Mouse (Mus musculus): ENCODE data around the gene Shroom3.

Gene Shroom3

GRCm38 (mm10) chr5:92683351-92683807 lies at the start of gene Shroom3:
TSS of gene Shroom3 (plus strand) at chr5:92683435.
- DNase-seq (ENCODE audit: low spot score in 2 of 2) = no peak

GRCm38 (mm10) chr5:92633526-92633925 lies 49.7 kb upstream of the Shroom3 start:
- no peak for DNase-seq (ENCODE audit: low spot score in 2 of 2)

DNA sequence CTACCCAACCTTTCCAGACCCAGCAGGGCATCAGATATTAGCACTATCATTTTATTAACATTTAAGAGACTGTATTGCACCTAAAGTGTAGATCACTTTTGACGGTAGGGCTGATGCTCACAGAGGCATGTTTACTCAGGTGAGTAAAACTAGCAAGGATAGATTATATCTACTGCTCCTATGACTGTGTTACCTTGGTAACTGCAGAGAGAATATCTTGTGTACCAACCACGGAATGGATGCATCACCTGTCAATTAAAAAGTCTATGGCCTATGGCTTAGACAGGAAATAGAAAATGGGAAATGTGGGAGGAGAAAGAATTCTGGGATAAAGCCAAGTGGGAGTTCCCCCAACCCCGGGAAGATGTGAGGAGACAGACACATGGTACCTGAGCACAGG lies 48.3 kb upstream of the Shroom3 start:
- DNase-seq (ENCODE audit: low spot score in 2 of 2) = no peak

DNA sequence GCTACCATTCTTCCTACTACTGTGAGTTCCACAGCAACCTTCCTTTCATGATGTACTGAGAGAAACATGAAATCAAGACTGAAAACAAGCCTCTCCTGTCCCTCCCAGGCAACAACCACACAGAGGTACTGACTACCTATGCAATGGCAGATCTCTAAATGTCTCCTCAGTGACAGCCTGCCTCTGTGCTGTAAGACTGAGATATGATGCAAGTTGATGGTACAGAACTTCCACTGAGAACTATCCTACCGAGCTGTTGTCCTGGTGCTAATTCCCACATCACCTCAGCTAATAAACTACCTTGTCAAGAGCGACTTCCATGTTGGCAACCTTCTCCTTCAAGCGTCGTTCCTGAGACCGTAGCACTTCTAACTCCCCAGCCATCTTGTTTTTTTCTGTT lies 47.3 kb upstream of the Shroom3 start:
- no peak for DNase-seq (ENCODE audit: low spot score in 2 of 2)

GRCm38 (mm10) chr5:92640861-92641260 lies 42.4 kb upstream of the Shroom3 start:
- no peak for DNase-seq (ENCODE audit: low spot score in 2 of 2)

GRCm38 (mm10) chr5:92656256-92656655 lies 27.0 kb upstream of the Shroom3 start:
- no peak for DNase-seq (ENCODE audit: low spot score in 2 of 2)

GRCm38 (mm10) chr5:92664321-92664720 lies 18.9 kb upstream of the Shroom3 start:
- no peak for DNase-seq (ENCODE audit: low spot score in 2 of 2)

- no peak for DNase-seq (ENCODE audit: low spot score in 2 of 2)
These were observed 16.4 kb upstream of the Shroom3 start for GRCm38 (mm10) chr5:92666860-92667259.

- peak; percentile 72 to 84 for DNase-seq (ENCODE audit: low spot score in 2 of 2)
These were observed 8.2 kb upstream of the Shroom3 start, which contains the start of gene Ccdc158 for GRCm38 (mm10) chr5:92674859-92675573. TSS of gene Ccdc158 (minus strand) at chr5:92675271.

DNA sequence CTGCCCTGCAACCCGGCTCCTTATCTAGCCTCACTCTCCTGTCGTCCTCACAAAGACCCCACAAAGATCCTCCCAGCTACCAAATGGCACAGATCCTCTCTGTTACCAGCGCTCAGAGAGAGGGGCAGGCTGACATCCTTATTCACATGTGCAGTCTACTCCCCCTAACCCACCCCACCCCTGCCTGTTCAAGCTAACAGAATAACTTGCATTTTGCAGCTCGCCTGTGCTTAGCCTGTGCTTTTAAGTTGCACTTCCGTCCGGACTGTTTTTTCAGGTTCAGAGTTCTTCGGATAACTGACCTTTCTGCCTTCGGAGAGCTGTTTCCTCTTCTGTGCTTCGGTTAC lies 7.7 kb upstream of the Shroom3 start:
- DNase-seq (ENCODE audit: low spot score in 2 of 2) = no peak

GRCm38 (mm10) chr5:92679441-92679840 lies 3.8 kb upstream of the Shroom3 start:
- no peak for DNase-seq (ENCODE audit: low spot score in 2 of 2)

GRCm38 (mm10) chr5:92681861-92682260 lies 1.4 kb upstream of the Shroom3 start:
- DNase-seq (ENCODE audit: low spot score in 2 of 2) = no peak

DNA sequence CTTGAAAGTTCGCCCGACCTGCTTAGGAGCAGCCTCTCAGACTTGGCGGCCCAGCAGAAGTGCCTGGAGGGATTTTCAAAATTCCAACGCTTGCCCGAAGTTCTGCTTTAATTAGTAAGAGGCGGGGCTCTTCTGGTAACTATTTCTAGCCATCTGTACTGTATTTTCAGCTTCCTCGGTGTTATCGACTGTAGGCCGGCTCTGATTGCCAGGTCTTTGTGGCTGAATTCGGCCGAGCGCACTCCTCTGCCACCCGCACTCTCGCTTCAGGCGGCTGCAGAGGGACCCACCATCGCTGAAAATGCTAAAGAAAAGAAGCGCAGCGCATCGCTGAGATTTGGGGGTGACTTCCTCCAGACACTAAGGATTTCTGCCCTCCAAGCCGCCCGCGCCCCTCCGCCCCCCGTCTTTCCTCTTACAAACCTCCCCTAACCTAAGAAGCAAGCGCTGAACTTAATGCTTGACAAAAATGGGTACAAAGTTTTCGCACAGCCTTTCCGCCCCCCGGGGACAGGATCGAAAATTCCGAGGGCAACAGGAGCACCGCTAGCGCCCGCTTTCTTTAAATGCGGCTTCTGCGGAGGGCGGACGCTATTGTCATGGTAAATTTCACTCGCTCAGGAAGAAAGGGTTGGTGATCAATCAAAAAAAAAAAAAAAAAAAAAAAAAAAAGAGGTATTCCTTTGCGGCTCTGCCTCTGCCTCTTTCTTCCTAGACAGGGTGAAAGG lies 450 bp upstream of the Shroom3 start:
- no peak for DNase-seq (ENCODE audit: low spot score in 2 of 2)

DNA sequence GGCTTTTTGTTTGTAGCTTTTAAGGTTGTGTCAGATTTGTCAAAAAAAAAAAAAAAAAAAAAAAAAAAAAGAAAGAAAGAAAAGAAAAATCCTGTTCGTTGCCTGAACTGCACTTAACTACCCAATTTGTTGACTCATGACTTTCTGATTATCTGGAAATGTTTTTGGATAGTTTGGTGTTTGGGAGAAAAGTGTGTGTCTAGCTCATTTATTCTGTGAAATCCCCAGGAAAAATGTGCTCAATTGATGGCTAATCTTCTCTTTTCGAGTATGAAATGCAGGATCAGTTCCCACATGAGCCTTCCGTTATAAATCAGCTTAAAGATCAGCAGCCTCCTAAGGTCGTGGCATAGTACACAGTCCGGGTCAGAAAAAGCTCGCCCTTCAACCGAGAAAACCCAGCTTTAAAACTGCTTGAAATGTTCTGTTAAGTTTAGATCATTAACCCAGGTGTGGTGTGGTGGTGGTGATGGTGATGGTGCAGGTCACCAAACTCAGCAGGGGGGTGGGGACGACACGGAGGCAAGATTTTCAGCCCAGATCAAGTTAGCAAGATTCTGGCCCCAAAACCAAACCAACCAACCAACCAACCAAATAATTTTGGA lies 738 bp downstream of the Shroom3 start:
- no peak for DNase-seq (ENCODE audit: low spot score in 2 of 2)

DNA sequence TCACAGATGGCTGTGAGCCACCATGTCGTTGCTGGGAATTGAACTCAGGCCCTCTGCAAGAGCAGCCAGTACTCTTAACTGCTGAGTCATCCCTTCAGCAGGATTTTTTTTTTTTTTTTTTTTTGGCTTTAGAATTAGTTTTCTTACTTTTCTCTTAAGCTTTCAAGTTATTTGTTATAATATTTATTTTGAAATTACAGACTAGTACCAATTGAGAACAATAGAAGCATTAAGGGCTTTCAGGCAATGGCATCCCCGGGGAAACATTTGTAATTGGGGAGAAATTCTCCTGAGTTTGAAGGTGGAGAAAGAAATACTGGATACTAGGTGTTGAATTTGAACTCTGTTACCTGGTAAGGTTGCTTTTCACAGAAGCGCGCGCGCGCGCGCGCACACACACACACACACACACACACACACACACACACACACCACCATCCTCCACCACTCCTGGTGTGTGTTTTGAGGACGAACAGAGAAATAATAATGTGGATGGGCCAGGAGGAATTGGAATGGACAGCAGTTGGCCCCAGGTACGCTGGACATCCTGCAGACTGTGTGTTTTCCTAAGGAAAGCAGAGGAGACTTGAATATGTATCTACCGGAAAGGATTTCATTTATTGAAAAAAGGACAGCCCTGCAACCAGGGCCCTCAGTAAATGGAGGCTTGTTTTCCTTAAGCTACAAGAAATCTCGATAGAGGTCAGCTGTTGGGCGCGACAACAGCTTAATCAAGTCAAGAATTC lies 1.7 kb downstream of the Shroom3 start:
- no peak for DNase-seq (ENCODE audit: low spot score in 2 of 2)

- DNase-seq (ENCODE audit: low spot score in 2 of 2) = no peak
These were observed 4.9 kb downstream of the Shroom3 start for GRCm38 (mm10) chr5:92688124-92688523.

DNA sequence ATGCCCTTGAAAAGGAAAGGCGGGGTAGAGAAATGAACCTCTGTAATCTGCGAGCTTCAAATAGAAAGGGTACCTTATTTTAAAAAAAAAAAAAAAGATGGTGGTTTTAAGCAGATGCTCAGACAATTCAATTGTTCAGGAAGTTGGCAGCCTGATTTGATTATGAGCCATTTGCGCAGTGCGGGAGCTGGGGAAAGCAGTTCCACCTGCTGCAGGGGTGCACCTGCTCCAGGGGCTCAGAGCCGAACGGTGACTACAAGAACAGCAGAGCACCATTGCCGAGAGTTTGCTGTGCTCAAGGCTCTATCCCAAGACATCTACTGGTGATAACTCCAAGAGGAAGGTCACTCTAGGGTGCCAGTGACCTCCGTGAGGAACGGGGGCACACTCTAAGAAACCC lies 5.3 kb downstream of the Shroom3 start:
- DNase-seq (ENCODE audit: low spot score in 2 of 2) = no peak

- DNase-seq (ENCODE audit: low spot score in 2 of 2) = no peak
These were observed 9.2 kb downstream of the Shroom3 start for GRCm38 (mm10) chr5:92692206-92693007.

- no peak for DNase-seq (ENCODE audit: low spot score in 2 of 2)
These were observed 10.5 kb downstream of the Shroom3 start for GRCm38 (mm10) chr5:92693744-92694143.

DNA sequence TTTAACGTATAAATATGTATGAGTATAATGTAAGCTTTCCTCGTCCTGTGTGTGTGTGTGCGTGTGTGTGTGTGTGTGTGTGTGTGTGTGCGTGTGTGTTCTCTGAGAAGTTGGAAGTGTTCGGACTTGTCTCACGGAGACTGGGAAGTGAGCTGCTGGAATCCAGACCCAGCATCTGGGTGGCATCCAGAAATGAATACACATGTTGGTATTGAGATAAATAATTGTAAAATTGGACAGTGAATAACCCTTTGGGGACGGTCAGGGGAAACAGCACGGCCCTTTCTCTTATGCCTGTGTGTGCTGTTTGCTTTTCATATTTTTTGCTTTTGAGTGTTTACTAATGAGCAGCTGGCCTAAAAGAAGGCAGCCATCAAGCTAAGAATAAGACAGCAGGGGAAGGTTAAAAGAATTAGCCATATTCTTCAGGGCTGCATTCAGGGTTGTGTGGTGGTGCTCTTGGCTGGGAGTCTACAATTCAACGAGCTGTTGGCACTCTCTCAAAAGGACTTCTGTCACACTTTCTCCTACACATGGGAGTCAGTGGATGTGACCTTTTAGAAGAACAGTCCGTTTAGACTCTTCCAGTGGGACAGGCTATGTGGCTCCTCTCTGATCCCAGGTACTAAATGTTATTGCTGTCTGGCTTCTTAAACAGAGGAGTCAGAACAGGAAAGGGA lies 11.2 kb downstream of the Shroom3 start:
- DNase-seq (ENCODE audit: low spot score in 2 of 2) = no peak

All from urinary bladder, postnatal 4 days (tissue).